Mouse (Mus musculus) bone marrow macrophage, adult 2 months (primary cell): ENCODE measurements around the gene Methig1.

Experiments used
- CTCF ChIP-seq: IDR thresholded peaks from 2 replicates; pipeline ENCODE4 v1.5.1; 2012; ENCODE audit warnings: low read depth, mild to moderate bottlenecking, low read length, moderate library complexity
- POLR2A ChIP-seq: IDR thresholded peaks from 2 replicates; pipeline ENCODE4 v1.6.1; 2012; ENCODE audit warnings: mild to moderate bottlenecking, low read depth, low read length, borderline replicate concordance

DNA sequence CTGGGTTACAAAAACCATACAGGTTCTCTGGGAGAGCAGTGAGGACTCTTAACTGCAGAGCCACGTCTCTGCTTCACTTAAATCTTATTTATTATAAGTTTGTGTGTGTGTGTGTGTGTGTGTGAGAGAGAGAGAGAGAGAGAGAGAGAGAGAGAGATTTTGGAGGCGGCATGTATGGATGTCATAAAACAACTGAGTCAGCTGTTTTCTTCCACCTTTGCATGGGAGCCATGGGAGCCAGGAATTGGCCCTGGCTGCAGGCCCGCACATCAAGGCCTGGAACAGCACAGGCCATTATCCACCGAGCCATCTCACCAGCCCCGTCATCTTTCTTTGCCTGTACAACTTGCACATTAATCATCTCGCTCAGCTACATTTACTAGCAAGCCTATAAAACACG lies 14.2 kb downstream of the Methig1 start:
- TF ChIP-seq POLR2A (no peak), CTCF (no peak)
